Mouse (Mus musculus) brown adipose tissue, adult 24 weeks (tissue): Measurements from ENCODE around the gene Ssmem1. TPM values are rescaled to one million over a fixed set of nuclear protein-coding genes. Genes with fewer than 3 reads are reported as not detected.

Source experiments
- H3K27ac ChIP-seq: fragments of 200-500 bp; replicated peaks from 2 replicates; pipeline ENCODE4 v1.5.1; 2012; ENCODE audit warnings: low read depth, mild to moderate bottlenecking, low read length
- H3K4me1 ChIP-seq: fragments of 200-500 bp; 2 replicates; pipeline ENCODE4 v1.6.1; 2012; ENCODE audit warnings: low read length, mixed read lengths; ENCODE audit not compliant: control insufficient read depth, insufficient read depth, insufficient read length
- H3K4me3 ChIP-seq: fragments of 200-500 bp; 2 replicates; pipeline ENCODE4 v1.5.1; 2012; ENCODE audit warnings: low read depth, mild to moderate bottlenecking, low read length, moderate library complexity; ENCODE audit not compliant: insufficient read depth
- polyA plus RNA-seq: library from polyadenylated mRNA; stranded (reverse); fragments of >200 nt; gene quantifications from 2 replicates; pipeline ENCODE4 v1.2.4, GENCODE M21; 2012; ENCODE audit not compliant: missing spikeins, insufficient read depth, insufficient read length

Gene Ssmem1
- polyA plus RNA-seq, 1 experiment, result not detected

DNA sequence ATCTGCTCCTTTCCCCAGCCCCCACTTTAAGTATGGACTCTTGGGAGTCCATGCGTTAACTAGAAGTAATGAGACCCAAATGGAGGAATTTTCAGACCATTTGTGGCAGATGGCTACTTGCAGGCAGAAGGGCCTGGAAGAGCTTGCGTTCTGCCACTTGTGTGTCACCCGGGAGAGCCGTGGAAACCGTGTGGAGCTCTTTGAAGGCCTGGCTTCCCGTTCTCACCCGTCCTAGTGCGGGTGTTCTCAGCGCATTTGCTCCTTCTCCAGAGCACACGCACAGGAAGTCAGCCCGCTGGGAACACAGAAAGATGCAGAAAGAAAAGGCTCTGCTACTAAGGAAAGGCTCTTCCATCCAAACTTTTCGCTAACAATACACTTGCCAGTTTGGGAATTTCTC is 33.4 kb downstream of the Ssmem1 start:
- Histone ChIP-seq H3K4me3 (no peak overlapping the region), H3K27ac (no peak overlapping the region), H3K4me1 (no peaks in the 10 kb centered on the region; the same call in 1 of the 2 replicates)

- Histone ChIP-seq H3K4me3 (no peak overlapping the region), H3K27ac (no peak overlapping the region), H3K4me1 (no peaks in the 10 kb centered on the region; the same call in 1 of the 2 replicates)
Observed at GRCm38 (mm10) chr6:30543851-30544250, 34.2 kb downstream of the Ssmem1 start.

- Histone ChIP-seq H3K27ac (no peak overlapping the region), H3K4me1 (no peaks in the 10 kb centered on the region; the same call in 1 of the 2 replicates)
Observed at GRCm38 (mm10) chr6:30545689-30546088, 36.0 kb downstream of the Ssmem1 start.

GRCm38 (mm10) chr6:30546571-30547273 is 37.1 kb downstream of the Ssmem1 start:
- H3K4me3 ChIP-seq, result peak overlapping the region; percentile 34

More at GRCm38 (mm10) chr6:30545689-30546088, 36.0 kb downstream of the Ssmem1 start:
- H3K4me3 ChIP-seq, result no peak overlapping the region

DNA sequence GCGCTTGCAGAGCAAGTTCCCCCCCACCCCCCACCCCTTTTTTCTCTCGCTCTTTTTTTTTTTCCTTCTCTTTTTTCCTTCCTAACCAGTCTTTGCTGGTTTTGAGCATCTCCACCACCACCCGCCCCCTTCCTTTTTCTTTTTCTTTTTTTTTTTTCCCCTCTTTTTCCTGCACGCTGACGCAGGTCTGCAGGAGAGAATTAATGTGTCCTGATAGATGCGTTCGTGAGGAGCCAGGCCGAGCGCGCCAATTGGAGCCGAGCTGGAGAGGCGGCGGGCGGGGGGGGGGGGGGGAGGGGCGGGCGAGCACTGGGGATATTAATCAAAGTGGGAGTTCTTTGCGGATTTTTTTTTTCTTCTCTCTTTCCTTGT is 37.6 kb downstream of the Ssmem1 start:
- H3K27ac ChIP-seq, result no peak overlapping the region
- H3K4me3 ChIP-seq, result peak overlapping the region; percentile 34
- no peaks in the 10 kb centered on the region; the same call in 1 of the 2 replicates for H3K4me1 ChIP-seq

More at GRCm38 (mm10) chr6:30546571-30547273, 37.1 kb downstream of the Ssmem1 start:
- Histone ChIP-seq H3K4me1 (no peaks in the 10 kb centered on the region; the same call in 1 of the 2 replicates), H3K27ac (no peak overlapping the region)

DNA sequence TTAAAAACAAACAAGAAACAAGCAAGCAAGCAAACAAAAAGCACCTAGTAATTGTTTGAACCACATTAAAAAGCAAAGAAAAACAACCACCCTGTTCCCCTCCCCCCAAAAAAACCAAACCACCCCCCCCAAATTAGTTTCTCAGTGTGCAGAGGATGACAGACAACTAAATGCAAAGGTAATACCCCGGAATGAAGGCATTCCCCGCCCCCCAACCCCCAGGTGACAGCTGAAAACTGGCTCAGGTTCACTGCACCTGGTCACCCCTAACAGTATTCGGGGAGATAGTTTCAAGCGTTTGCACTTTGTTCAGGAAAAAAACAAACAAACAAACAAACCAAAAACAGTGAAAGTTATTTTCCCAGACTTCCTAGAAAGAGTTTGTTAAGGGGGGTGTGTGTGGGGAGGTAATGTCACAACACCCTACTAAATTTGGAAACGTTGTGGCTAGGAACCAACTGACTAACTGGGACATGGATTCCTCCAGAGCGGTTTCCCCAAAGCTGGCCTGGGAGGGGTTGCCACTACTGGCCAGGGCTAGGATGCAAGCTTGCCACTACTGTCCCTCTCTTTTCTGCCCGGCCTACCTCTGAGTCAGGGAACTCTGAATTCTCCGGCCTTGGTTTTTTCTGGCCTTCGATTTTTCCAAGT is 38.1 kb downstream of the Ssmem1 start:
- Histone ChIP-seq H3K27ac (no peak overlapping the region), H3K4me1 (no peaks in the 10 kb centered on the region; the same call in 1 of the 2 replicates), H3K4me3 (no peak overlapping the region)

GRCm38 (mm10) chr6:30549231-30549761 is 39.6 kb downstream of the Ssmem1 start:
- Histone ChIP-seq H3K27ac (peak overlapping the region; percentile 61), H3K4me3 (no peak overlapping the region), H3K4me1 (no peaks in the 10 kb centered on the region)

DNA sequence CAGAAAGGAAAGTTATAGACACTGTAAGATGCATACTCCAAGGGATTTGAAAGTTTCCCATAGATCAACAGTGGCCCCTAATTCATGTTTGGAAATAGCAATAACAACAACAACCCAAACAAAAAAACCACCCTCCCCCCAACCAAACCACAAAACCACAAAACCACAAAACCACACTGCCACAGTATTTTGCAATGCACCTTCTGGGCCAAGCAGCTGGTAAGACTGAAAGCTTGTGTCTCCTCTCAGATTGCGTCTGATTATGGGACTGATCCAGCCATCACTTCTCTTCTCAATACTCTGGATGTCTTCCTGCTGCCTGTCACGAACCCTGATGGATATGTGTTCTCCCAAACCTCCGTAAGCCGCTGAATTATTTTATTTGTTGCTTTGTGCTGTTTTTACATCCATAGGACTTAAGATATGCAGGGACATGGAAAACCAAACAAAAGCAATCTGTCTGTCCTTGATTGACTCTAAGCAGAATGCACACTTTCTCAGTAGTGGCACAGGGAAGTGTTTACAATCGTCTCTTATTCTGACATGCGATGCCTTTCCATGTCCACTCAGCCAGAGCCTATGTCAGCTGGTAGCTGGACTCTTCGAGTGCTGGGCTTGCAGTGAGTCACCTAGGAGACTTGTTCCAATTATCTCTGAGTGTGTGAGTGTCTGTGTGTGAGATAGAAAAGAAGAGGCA is 41.0 kb downstream of the Ssmem1 start:
- Histone ChIP-seq H3K4me1 (no peaks in the 10 kb centered on the region), H3K4me3 (no peak overlapping the region), H3K27ac (no peak overlapping the region)

- no peak overlapping the region for H3K27ac ChIP-seq
- no peak overlapping the region for H3K4me3 ChIP-seq
- no peaks in the 10 kb centered on the region for H3K4me1 ChIP-seq
Observed at GRCm38 (mm10) chr6:30551193-30551515, 41.5 kb downstream of the Ssmem1 start.

- H3K4me3 ChIP-seq, result no peak overlapping the region
- no peak overlapping the region for H3K27ac ChIP-seq
- no peaks in the 10 kb centered on the region for H3K4me1 ChIP-seq
Observed at GRCm38 (mm10) chr6:30551644-30552580, 42.3 kb downstream of the Ssmem1 start.

GRCm38 (mm10) chr6:30552628-30553027 is 43.0 kb downstream of the Ssmem1 start:
- Histone ChIP-seq H3K4me3 (no peak overlapping the region), H3K27ac (no peak overlapping the region), H3K4me1 (no peaks in the 10 kb centered on the region)

DNA sequence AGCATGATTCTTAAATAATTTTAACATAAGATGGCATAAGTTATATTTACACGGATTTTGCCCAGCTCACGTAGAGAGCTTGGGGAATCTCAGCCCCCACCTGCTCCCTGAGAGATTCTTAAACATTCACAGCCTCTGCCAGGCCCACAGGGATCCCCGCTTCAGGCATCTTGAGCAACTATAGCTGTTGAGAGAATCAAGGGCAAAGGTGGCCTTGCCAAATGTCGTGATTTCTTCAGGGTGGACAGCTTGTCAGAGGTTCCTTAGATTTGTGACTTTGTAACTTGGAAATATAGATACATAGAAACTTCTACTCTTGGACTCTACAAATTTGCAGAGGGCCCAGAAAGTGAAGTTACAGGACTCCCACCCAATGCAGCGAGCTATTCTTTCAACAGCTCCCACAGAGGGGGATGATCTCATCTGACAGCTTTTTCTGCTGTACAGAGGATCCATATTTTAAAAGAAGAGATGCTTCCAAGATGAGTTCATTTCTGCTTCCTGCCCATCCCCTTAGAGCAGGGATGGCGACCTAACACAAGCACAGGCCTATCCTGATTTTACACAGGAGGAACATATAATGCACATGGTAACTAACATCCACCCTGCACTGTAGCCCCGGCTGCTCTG is 43.8 kb downstream of the Ssmem1 start:
- Histone ChIP-seq H3K4me3 (no peak overlapping the region), H3K27ac (peak overlapping the region; percentile 44), H3K4me1 (no peaks in the 10 kb centered on the region)

GRCm38 (mm10) chr6:30554092-30554491 is 44.4 kb downstream of the Ssmem1 start:
- Histone ChIP-seq H3K4me1 (no peaks in the 10 kb centered on the region), H3K4me3 (no peak overlapping the region), H3K27ac (peak overlapping the region; percentile 44)

- peaks cover under 1% of the 10 kb centered on the region; the same call in 1 of the 2 replicates for H3K4me1 ChIP-seq
- no peak overlapping the region for H3K4me3 ChIP-seq
- H3K27ac ChIP-seq, result peak overlapping the region; percentile 83
Observed at GRCm38 (mm10) chr6:30554621-30555170, 45.0 kb downstream of the Ssmem1 start.
